Mouse (Mus musculus): ENCODE data around the gene Pip4k2a. TPM values are rescaled to one million over a fixed set of nuclear protein-coding genes. Genes with fewer than 3 reads are reported as not detected.
A peak's percentile ranks its signal among the peaks of the same experiment; 100 is the strongest.

Gene Pip4k2a
- polyA plus RNA-seq, 1 experiment from 2014 or later: 11.8 TPM

- Histone ChIP-seq H3K36me3 (ENCODE audit: control insufficient read depth, insufficient read depth, low read length) (no peaks in the 10 kb centered on the region), H3K4me3 (replicated peaks; ENCODE audit: low read depth, low read length) (no peak overlapping the region), H3K27me3 (ENCODE audit: control insufficient read depth, insufficient read depth, low read length) (no peaks in the 10 kb centered on the region), H3K4me2 (ENCODE audit: low read length) (no peak overlapping the region), H3K9ac (replicated peaks; ENCODE audit: low read length) (no peak overlapping the region), H3K4me1 (ENCODE audit: control insufficient read depth, insufficient read depth, low read length) (no peaks in the 10 kb centered on the region), H3K9me3 (ENCODE audit: control insufficient read depth, low read length) (no peaks in the 10 kb centered on the region), H3K27ac (replicated peaks; ENCODE audit: low read depth, low read length) (no peak overlapping the region)
- ATAC-seq (ENCODE audit: low FRiP score, low TSS enrichment) (no peak), DNase-seq (no peak)
- 81% methylated on average over 4 of the region's 4 CpGs for WGBS
These were observed 9.7 kb upstream of the Pip4k2a start for GRCm38 (mm10) chr2:19007580-19007979.

- no peak overlapping the region for H3K4me2 ChIP-seq (ENCODE audit: low read length)
- no peak overlapping the region for H3K27ac ChIP-seq (replicated peaks; ENCODE audit: low read depth, low read length)
- H3K4me3 ChIP-seq (replicated peaks; ENCODE audit: low read depth, low read length): no peak overlapping the region
- no peaks in the 10 kb centered on the region for H3K4me1 ChIP-seq (ENCODE audit: control insufficient read depth, insufficient read depth, low read length)
- DNase-seq (no peak), ATAC-seq (ENCODE audit: low FRiP score, low TSS enrichment) (no peak)
- no peaks in the 10 kb centered on the region for H3K36me3 ChIP-seq (ENCODE audit: control insufficient read depth, insufficient read depth, low read length)
- H3K27me3 ChIP-seq (ENCODE audit: control insufficient read depth, insufficient read depth, low read length): no peaks in the 10 kb centered on the region
- no peaks in the 10 kb centered on the region for H3K9me3 ChIP-seq (ENCODE audit: control insufficient read depth, low read length)
- 95% methylated on average over 7 of the region's 7 CpGs for WGBS
- no peak overlapping the region for H3K9ac ChIP-seq (replicated peaks; ENCODE audit: low read length)
These were observed 8.2 kb upstream of the Pip4k2a start for GRCm38 (mm10) chr2:19006124-19006523.

- no peak overlapping the region for H3K4me3 ChIP-seq (replicated peaks; ENCODE audit: low read depth, low read length)
- DNase-seq (no peak), ATAC-seq (ENCODE audit: low FRiP score, low TSS enrichment) (no peak)
- 88% methylated on average over 10 of the region's 10 CpGs for WGBS
- no peaks in the 10 kb centered on the region for H3K9me3 ChIP-seq (ENCODE audit: control insufficient read depth, low read length)
- no peak overlapping the region for H3K9ac ChIP-seq (replicated peaks; ENCODE audit: low read length)
- H3K36me3 ChIP-seq (ENCODE audit: control insufficient read depth, insufficient read depth, low read length): no peaks in the 10 kb centered on the region
- H3K4me2 ChIP-seq (ENCODE audit: low read length): no peak overlapping the region
- H3K4me1 ChIP-seq (ENCODE audit: control insufficient read depth, insufficient read depth, low read length): no peaks in the 10 kb centered on the region
- no peaks in the 10 kb centered on the region for H3K27me3 ChIP-seq (ENCODE audit: control insufficient read depth, insufficient read depth, low read length)
- H3K27ac ChIP-seq (replicated peaks; ENCODE audit: low read depth, low read length): no peak overlapping the region
These were observed 6.9 kb upstream of the Pip4k2a start for GRCm38 (mm10) chr2:19004801-19005200.

GRCm38 (mm10) chr2:18999395-18999794, 1.5 kb upstream of the Pip4k2a start:
- Histone ChIP-seq H3K4me1 (ENCODE audit: control insufficient read depth, insufficient read depth, low read length) (peaks cover 10% of the 10 kb centered on the region), H3K36me3 (ENCODE audit: control insufficient read depth, insufficient read depth, low read length) (no peaks in the 10 kb centered on the region), H3K27me3 (ENCODE audit: control insufficient read depth, insufficient read depth, low read length) (0 out of 2 replicates have a peak, but pooled peaks cover 3% of the 10 kb centered on the region), H3K27ac (replicated peaks; ENCODE audit: low read depth, low read length) (no peak overlapping the region), H3K4me2 (ENCODE audit: low read length) (no peak overlapping the region), H3K4me3 (replicated peaks; ENCODE audit: low read depth, low read length) (no peak overlapping the region), H3K9me3 (ENCODE audit: control insufficient read depth, low read length) (no peaks in the 10 kb centered on the region), H3K9ac (replicated peaks; ENCODE audit: low read length) (no peak overlapping the region)
- ATAC-seq (ENCODE audit: low FRiP score, low TSS enrichment) (no peak), DNase-seq (no peak)
- WGBS: 79% methylated on average over 2 of the region's 2 CpGs

GRCm38 (mm10) chr2:18997387-18997971, 447 bp downstream of the Pip4k2a start:
- Histone ChIP-seq H3K9me3 (ENCODE audit: control insufficient read depth, low read length) (no peaks in the 10 kb centered on the region), H3K27me3 (ENCODE audit: control insufficient read depth, insufficient read depth, low read length) (0 out of 2 replicates have a peak, but pooled peaks cover 3% of the 10 kb centered on the region), H3K4me2 (ENCODE audit: low read length) (peak overlapping the region; percentile 97), H3K4me1 (ENCODE audit: control insufficient read depth, insufficient read depth, low read length) (peaks cover 10% of the 10 kb centered on the region), H3K9ac (replicated peaks; ENCODE audit: low read length) (peak overlapping the region; percentile 84), H3K27ac (replicated peaks; ENCODE audit: low read depth, low read length) (peak overlapping the region; percentile 82), H3K4me3 (replicated peaks; ENCODE audit: low read depth, low read length) (peak overlapping the region; percentile 81), H3K36me3 (ENCODE audit: control insufficient read depth, insufficient read depth, low read length) (no peaks in the 10 kb centered on the region)
- DNase-seq (peak; percentile 75), ATAC-seq (ENCODE audit: low FRiP score, low TSS enrichment) (peak; percentile 74)
- under 1% methylated on average over 46 of the region's 46 CpGs for WGBS

GRCm38 (mm10) chr2:18996451-18997211, 1.3 kb downstream of the Pip4k2a start:
- ATAC-seq (ENCODE audit: low FRiP score, low TSS enrichment) (no peak), DNase-seq (peak; percentile 53)
- H3K27me3 ChIP-seq (ENCODE audit: control insufficient read depth, insufficient read depth, low read length): 0 out of 2 replicates have a peak, but pooled peaks cover 3% of the 10 kb centered on the region
- peak overlapping the region; percentile 81 for H3K4me3 ChIP-seq (replicated peaks; ENCODE audit: low read depth, low read length)
- H3K27ac ChIP-seq (replicated peaks; ENCODE audit: low read depth, low read length): no peak overlapping the region
- under 1% methylated on average over 25 of the region's 25 CpGs for WGBS
- H3K9ac ChIP-seq (replicated peaks; ENCODE audit: low read length): peak overlapping the region; percentile 84; the same call in 1 of the 2 replicates
- H3K4me1 ChIP-seq (ENCODE audit: control insufficient read depth, insufficient read depth, low read length): peaks cover 10% of the 10 kb centered on the region
- H3K36me3 ChIP-seq (ENCODE audit: control insufficient read depth, insufficient read depth, low read length): no peaks in the 10 kb centered on the region
- H3K4me2 ChIP-seq (ENCODE audit: low read length): peak overlapping the region; percentile 97
- no peaks in the 10 kb centered on the region for H3K9me3 ChIP-seq (ENCODE audit: control insufficient read depth, low read length)

GRCm38 (mm10) chr2:18992512-18993510, 5.1 kb downstream of the Pip4k2a start:
- H3K4me1 ChIP-seq (ENCODE audit: control insufficient read depth, insufficient read depth, low read length): peaks cover 10% of the 10 kb centered on the region
- no peak overlapping the region for H3K9ac ChIP-seq (replicated peaks; ENCODE audit: low read length)
- no peak overlapping the region for H3K27ac ChIP-seq (replicated peaks; ENCODE audit: low read depth, low read length)
- H3K9me3 ChIP-seq (ENCODE audit: control insufficient read depth, low read length): peaks cover 4% of the 10 kb centered on the region; the same call in 1 of the 2 replicates
- DNase-seq (no peak), ATAC-seq (ENCODE audit: low FRiP score, low TSS enrichment) (no peak)
- no peak overlapping the region for H3K4me3 ChIP-seq (replicated peaks; ENCODE audit: low read depth, low read length)
- H3K36me3 ChIP-seq (ENCODE audit: control insufficient read depth, insufficient read depth, low read length): no peaks in the 10 kb centered on the region
- H3K27me3 ChIP-seq (ENCODE audit: control insufficient read depth, insufficient read depth, low read length): no peaks in the 10 kb centered on the region
- no peak overlapping the region for H3K4me2 ChIP-seq (ENCODE audit: low read length)
- WGBS: 86% methylated on average over 7 of the region's 7 CpGs

- Histone ChIP-seq H3K4me3 (replicated peaks; ENCODE audit: low read depth, low read length) (no peak overlapping the region), H3K9ac (replicated peaks; ENCODE audit: low read length) (no peak overlapping the region), H3K4me2 (ENCODE audit: low read length) (no peak overlapping the region), H3K27me3 (ENCODE audit: control insufficient read depth, insufficient read depth, low read length) (no peaks in the 10 kb centered on the region), H3K36me3 (ENCODE audit: control insufficient read depth, insufficient read depth, low read length) (no peaks in the 10 kb centered on the region), H3K4me1 (ENCODE audit: control insufficient read depth, insufficient read depth, low read length) (no peaks in the 10 kb centered on the region), H3K27ac (replicated peaks; ENCODE audit: low read depth, low read length) (no peak overlapping the region), H3K9me3 (ENCODE audit: control insufficient read depth, low read length) (peaks cover 4% of the 10 kb centered on the region; the same call in 1 of the 2 replicates)
- ATAC-seq (ENCODE audit: low FRiP score, low TSS enrichment) (no peak), DNase-seq (no peak)
- 87% methylated on average over 3 of the region's 3 CpGs for WGBS
These were observed 9.0 kb downstream of the Pip4k2a start for GRCm38 (mm10) chr2:18988885-18989284.
